Mouse (Mus musculus) lung, embryonic 16.5 days (tissue): ENCODE results near the gene Gtf2h1. TPM values are rescaled to one million over a fixed set of nuclear protein-coding genes. Genes with fewer than 3 reads are reported as not detected.
"Not testable (repeated sequence)": the region's sequence is repeated elsewhere in the genome, so short reads cannot be mapped to it uniquely, and the experiment has no call there.

ENCODE experiments used
- ATAC-seq: fragments of 200-750 bp; cut with Nextera tagmentation; 2 replicates; pipeline ENCODE4 v1.8.0; 2017; ENCODE audit warnings: low read depth, mild to moderate bottlenecking, moderate library complexity
- H3K27ac ChIP-seq: fragments of 300-500 bp; sonication (generic); 2 replicates; pipeline ENCODE4 v1.5.1; 2014; ENCODE audit warnings: mild to moderate bottlenecking, control low read depth, low read length
- H3K27me3 ChIP-seq: fragments of 300-500 bp; sonication (generic); 2 replicates; pipeline ENCODE4 v1.6.1; 2014; ENCODE audit warnings: low read depth, low read length, mixed read lengths; ENCODE audit not compliant: control insufficient read depth, insufficient read depth
- H3K36me3 ChIP-seq: fragments of 300-500 bp; sonication (generic); 2 replicates; pipeline ENCODE4 v1.6.1; 2014; ENCODE audit warnings: low read length; ENCODE audit not compliant: control insufficient read depth, insufficient read depth
- H3K4me1 ChIP-seq: fragments of 300-500 bp; sonication (generic); replicated peaks from 2 replicates; pipeline ENCODE4 v1.6.1; 2014; ENCODE audit warnings: low read length, mixed read lengths; ENCODE audit not compliant: control insufficient read depth, insufficient read depth
- H3K4me2 ChIP-seq: fragments of 300-500 bp; sonication (generic); 2 replicates; pipeline ENCODE4 v1.6.1; 2014; ENCODE audit warnings: low read depth, low read length, control low read depth
- H3K4me3 ChIP-seq: fragments of 300-500 bp; sonication (generic); 2 replicates; pipeline ENCODE4 v1.5.1; 2014; ENCODE audit warnings: mild to moderate bottlenecking, low read length, control low read depth
- H3K9ac ChIP-seq: fragments of 300-500 bp; sonication (generic); 2 replicates; pipeline ENCODE4 v1.6.1; 2014; ENCODE audit warnings: low read length, control low read depth
- H3K9me3 ChIP-seq: fragments of 300-500 bp; sonication (generic); 2 replicates; pipeline ENCODE4 v1.6.1; 2016; ENCODE audit warnings: low read length; ENCODE audit not compliant: control insufficient read depth
- WGBS: fragments of 180-500 bp; shearing (Covaris S2); extraction: QIAGEN DNeasy Blood & Tissue Kit; methylation state at CpG from one replicate; pipeline ENCODE4 v1.1.7; 2014; 5-methylcytosine and 5-hydroxymethylcytosine counted together
- polyA plus RNA-seq: library from polyadenylated mRNA; unstranded; fragments of >200 nt; fragmentation: Nextera tagmentation; extraction: Ambion mirVana; gene quantifications from 2 replicates; pipeline ENCODE4 v1.2.1, GENCODE M21; 2015

The Gtf2h1 gene
- polyA plus RNA-seq, 1 experiment from 2014 or later, result 40.6 TPM

DNA sequence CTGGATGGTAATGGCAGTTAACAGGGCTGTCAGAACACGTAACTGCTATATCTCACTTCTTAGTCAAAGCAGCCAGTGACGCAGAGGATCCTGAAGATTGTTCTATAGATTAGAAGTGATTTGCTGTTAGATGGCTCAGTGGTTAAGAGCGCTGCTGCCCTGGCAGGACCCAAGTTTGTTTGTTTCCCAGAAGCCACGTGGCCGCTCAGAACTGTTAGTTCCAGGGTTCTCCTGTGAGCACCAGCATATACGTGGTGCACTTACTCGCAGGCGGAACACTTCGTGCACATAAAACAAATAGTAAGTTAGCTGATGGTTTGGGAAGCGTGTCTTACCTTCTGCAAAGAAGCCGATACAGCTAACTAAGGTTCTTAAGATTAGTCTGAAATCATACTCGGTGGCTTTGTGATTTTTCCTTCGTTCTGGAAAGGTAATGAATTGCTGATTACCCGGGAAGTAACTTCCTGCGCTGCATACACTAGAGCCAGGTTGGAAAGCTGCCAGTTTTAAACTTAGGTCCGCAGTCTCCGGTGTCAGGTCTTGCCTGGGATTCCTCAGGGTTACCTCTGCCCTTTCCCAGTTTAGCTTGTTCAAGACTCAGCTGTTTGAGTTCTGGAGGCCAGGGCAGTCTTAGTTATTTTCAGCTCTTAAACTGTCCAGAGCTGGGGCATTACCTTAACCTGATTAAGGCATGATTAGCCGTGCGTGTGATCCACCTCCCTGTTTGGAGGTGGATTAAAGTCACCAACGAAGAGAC, 31.3 kb downstream of the Gtf2h1 start:
- H3K36me3 ChIP-seq, result peaks cover 10% of the 10 kb centered on the region; the same call in 1 of the 2 replicates
- ATAC-seq, result no peak
- no peaks in the 10 kb centered on the region for H3K9me3 ChIP-seq
- peak overlapping the region; percentile 13; the same call in 1 of the 2 replicates for H3K9ac ChIP-seq
- 39% methylated on average over 20 of the region's 20 CpGs for WGBS
- peaks cover 20% of the 10 kb centered on the region for H3K4me1 ChIP-seq
- H3K4me3 ChIP-seq, result no peak overlapping the region
- peak overlapping the region; percentile 1; the same call in 1 of the 2 replicates for H3K4me2 ChIP-seq
- no peaks in the 10 kb centered on the region for H3K27me3 ChIP-seq
- H3K27ac ChIP-seq, result no peak overlapping the region

DNA sequence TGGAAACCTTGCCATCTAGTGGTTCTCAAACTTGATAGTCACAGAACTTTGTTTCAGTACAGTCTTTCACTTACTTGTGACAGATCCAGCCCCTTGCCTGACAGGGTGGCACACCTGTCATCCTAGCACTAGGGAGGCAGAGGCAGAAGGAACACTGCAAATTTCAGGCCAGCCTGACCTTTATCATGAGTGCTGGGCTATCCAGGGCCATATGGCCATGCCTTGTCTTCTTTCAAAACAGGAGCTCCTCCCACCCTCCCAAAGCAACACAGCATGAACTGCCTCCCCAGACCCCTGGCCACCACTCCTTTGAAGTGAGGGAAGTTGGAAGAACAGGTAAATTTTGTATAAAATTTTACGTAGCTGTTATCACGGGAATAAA, 31.9 kb downstream of the Gtf2h1 start:
- Histone ChIP-seq H3K4me3 (no peak overlapping the region), H3K4me1 (peaks cover 20% of the 10 kb centered on the region), H3K36me3 (peaks cover 4% of the 10 kb centered on the region; the same call in 1 of the 2 replicates), H3K27ac (no peak overlapping the region), H3K27me3 (no peaks in the 10 kb centered on the region), H3K9ac (peak overlapping the region; percentile 13; the same call in 1 of the 2 replicates), H3K9me3 (no peaks in the 10 kb centered on the region), H3K4me2 (0 out of 2 replicates have a peak overlapping the region, but pooled peaks have one; percentile 1)
- no peak for ATAC-seq
- whole genome bisulfite sequencing, result 75% methylated on average over 2 of the region's 2 CpGs

DNA sequence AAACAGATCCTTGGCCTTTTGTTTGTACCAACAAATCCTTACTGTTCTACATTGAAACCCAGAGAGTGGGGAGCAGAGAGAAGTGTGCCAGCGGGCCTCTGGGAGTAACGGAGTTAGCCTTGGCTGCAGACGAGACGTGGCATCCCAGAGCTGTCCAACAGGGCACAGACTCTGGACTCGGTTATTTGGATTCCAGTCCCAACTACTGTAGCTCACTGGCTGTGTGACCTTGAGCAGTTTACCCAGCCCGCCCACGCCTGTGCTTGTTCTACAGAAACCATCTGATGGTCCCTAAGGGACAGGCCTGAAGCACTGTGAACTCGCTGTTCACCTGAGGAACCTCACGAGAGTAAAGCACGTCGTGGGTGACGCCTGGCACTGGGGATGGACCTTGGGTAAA, 34.0 kb downstream of the Gtf2h1 start:
- WGBS, result 81% methylated on average over 12 of the region's 12 CpGs
- no peaks in the 10 kb centered on the region for H3K9me3 ChIP-seq
- no peak overlapping the region for H3K4me2 ChIP-seq
- no peak overlapping the region for H3K4me3 ChIP-seq
- no peak overlapping the region for H3K9ac ChIP-seq
- H3K27ac ChIP-seq, result no peak overlapping the region
- ATAC-seq, result no peak
- H3K27me3 ChIP-seq, result no peaks in the 10 kb centered on the region
- H3K4me1 ChIP-seq, result peaks cover 28% of the 10 kb centered on the region
- no peaks in the 10 kb centered on the region for H3K36me3 ChIP-seq

DNA sequence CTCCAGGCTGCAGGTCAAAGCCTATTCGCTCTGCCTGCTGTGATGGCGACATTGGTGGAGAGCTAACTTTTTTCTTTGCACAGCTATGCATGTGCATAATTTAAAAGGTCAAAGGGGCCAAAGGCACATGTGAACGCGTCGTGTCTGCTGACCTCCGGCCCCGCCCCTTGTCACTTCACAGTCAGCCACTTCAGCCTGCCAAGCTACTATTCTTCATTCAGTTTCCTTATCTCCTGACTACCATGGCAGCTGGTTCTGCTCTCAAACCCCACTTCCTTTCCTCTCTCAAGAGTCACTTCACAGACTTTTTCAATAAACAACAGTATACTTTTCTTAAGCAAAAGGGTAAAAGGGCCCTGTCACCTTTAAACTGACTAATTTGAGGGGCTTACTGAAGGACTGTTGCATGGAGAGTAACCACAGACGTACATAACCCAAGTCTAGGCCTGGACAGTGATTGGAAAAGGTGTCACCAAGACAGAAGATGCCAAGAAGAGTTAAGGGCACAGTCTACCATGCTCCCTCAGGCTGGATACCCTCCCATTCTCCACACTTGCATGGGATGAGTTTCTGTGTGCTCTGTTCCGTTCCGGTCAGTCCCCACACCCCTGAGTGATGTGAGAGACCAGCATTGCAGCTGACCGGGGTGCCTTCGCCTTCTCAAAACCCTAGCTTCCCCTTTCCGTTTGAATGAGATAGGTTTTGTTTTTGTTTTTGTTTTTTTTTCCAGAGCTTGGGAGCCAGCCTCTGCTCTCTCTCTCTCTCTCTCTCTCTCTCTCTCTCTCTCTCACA, 35.1 kb downstream of the Gtf2h1 start:
- H3K9me3 ChIP-seq, result no peaks in the 10 kb centered on the region
- H3K27ac ChIP-seq, result peak overlapping the region; percentile 77
- peak; percentile 71 for ATAC-seq
- 24% methylated on average over 13 of the region's 13 CpGs for WGBS
- no peaks in the 10 kb centered on the region for H3K36me3 ChIP-seq
- no peak overlapping the region for H3K9ac ChIP-seq
- peaks cover 28% of the 10 kb centered on the region for H3K4me1 ChIP-seq
- H3K4me2 ChIP-seq, result no peak overlapping the region
- H3K4me3 ChIP-seq, result no peak overlapping the region
- no peaks in the 10 kb centered on the region for H3K27me3 ChIP-seq

DNA sequence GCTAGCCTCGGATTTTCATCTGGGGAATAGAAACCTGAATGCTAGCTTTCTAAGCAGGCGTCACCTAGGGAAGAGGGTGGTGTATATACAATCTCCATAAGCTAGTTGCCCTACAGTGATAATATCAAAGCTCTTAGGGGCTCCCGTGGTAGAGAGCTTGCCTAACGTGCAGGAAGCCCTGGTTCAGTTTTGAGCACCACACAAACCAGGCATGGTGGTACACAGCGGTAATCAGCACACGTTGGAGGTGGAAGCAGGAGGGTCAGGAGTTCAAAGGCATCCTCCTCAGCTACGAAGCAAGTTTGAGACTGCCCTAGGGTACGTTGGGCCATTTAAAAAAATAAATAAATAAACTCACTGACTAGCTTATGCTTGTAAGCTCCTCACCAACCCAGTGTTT, 35.8 kb downstream of the Gtf2h1 start:
- 63% methylated on average over 8 of the region's 8 CpGs for WGBS

DNA sequence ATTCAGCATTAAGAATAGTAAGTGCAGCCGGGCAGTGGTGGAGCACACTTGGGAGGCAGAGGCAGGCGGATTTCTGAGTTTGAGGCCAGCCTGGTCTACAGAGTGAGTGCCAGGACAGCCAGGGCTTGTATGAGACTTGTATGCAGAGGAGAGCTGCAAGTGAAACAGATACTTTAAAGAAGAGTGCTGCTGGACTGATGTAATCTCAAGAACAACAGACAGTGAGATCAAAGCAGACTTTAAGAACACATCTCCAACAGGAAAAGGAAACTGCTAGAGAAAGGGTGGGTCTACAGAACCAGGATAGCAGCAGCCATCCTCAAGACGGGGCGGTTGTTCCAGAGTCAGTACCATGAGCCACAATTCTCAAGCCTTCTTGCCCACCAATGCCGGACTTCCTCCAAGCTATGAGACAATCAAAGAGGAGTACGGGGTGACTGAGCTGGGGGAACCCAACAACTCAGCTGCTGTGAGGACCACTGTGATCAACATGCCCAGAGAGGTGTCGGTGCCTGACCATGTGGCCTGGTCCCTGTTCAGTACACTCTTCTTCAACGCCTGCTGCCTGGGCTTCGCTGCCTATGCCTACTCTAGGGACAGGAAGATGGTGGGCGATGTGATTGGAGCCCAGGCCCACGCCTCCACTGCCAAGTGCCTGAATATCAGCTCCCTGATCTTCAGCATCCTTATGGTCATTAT, 36.4 kb downstream of the Gtf2h1 start:
- not testable (repeated sequence) for H3K9ac ChIP-seq, H3K9me3 ChIP-seq, H3K4me2 ChIP-seq, H3K27me3 ChIP-seq, H3K36me3 ChIP-seq, H3K4me3 ChIP-seq, H3K27ac ChIP-seq, ATAC-seq
- 88% methylated on average over 11 of the region's 11 CpGs for whole genome bisulfite sequencing
- H3K4me1 ChIP-seq, result peaks cover 28% of the 10 kb centered on the region

More for the DNA sequence above, 35.8 kb downstream of the Gtf2h1 start:
- Histone ChIP-seq H3K36me3 (no peaks in the 10 kb centered on the region), H3K9ac (no peak overlapping the region), H3K4me1 (peaks cover 28% of the 10 kb centered on the region), H3K4me3 (no peak overlapping the region), H3K4me2 (no peak overlapping the region), H3K27me3 (no peaks in the 10 kb centered on the region), H3K27ac (peak overlapping the region; percentile 52), H3K9me3 (no peaks in the 10 kb centered on the region)
- ATAC-seq, result no peak

DNA sequence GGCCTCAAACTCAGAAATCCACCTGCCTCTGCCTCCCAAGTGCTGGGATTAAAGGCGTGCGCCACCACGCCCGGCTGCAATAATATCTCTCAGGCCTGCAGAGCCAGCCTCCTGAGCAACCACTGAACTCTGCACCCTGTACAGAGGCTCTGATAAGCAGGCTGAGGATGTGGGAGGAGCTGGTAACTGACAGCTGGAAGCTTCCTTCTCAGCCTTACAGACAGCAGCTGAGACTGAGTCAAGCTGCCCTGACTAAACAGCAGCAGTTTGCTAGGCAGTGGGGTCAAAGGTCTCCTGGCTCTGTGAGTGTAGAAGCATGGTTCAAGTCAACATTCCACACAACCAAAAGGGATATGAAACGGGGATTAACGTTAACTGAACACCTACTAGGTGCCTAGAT, 37.4 kb downstream of the Gtf2h1 start:
- ATAC-seq, result peak; percentile 89
- H3K4me2 ChIP-seq, result no peak overlapping the region
- H3K36me3 ChIP-seq, result no peaks in the 10 kb centered on the region
- no peak overlapping the region for H3K4me3 ChIP-seq
- H3K27me3 ChIP-seq, result no peaks in the 10 kb centered on the region
- WGBS, result 36% methylated on average over 6 of the region's 6 CpGs
- no peaks in the 10 kb centered on the region for H3K9me3 ChIP-seq
- 0 out of 2 replicates have a peak overlapping the region, but pooled peaks have one; percentile 36 for H3K27ac ChIP-seq
- H3K4me1 ChIP-seq, result peaks cover 29% of the 10 kb centered on the region
- no peak overlapping the region for H3K9ac ChIP-seq

DNA sequence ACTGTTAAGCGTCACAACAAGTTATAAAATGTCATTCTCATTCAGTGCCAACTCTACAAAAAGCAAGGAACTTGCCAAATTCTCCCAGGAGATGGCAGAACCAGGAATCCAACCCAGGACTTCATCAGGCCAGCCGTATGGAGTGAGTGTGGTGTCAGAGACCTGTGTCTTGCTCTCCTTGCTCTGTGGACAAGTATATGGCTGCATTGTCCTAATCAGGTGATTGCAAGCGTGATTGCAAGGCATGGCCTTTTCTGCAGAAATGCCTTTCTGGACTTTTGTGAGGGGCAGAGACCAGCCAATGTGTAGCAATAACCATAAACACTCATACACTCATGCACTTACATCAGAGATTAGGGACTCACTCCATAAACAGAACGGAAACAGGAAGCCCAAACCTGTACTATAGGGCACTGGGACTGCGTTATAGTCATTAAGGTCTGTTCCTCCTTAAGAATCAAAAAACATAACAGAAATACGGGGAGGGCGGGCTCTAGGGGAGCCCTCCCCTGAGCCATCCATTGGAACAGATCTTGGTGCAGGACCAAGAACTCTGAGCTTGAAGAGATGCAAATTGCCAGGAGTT, 37.9 kb downstream of the Gtf2h1 start:
- peak overlapping the region; percentile 36 for H3K27ac ChIP-seq
- H3K4me3 ChIP-seq, result no peak overlapping the region
- no peak overlapping the region for H3K4me2 ChIP-seq
- no peak for ATAC-seq
- H3K9ac ChIP-seq, result no peak overlapping the region
- H3K4me1 ChIP-seq, result peaks cover 33% of the 10 kb centered on the region
- H3K9me3 ChIP-seq, result no peaks in the 10 kb centered on the region
- H3K36me3 ChIP-seq, result no peaks in the 10 kb centered on the region
- 69% methylated on average over 7 of the region's 7 CpGs for WGBS
- no peaks in the 10 kb centered on the region for H3K27me3 ChIP-seq
